Mouse (Mus musculus): Measurements from ENCODE around the gene Rasgef1b. TPM values are rescaled to one million over a fixed set of nuclear protein-coding genes. Genes with fewer than 3 reads are reported as not detected.
A peak's percentile ranks its signal among the peaks of the same experiment; 100 is the strongest.

Rasgef1b gene
- polyA plus RNA-seq, 1 experiment from 2014 or later = 3.6 TPM

DNA sequence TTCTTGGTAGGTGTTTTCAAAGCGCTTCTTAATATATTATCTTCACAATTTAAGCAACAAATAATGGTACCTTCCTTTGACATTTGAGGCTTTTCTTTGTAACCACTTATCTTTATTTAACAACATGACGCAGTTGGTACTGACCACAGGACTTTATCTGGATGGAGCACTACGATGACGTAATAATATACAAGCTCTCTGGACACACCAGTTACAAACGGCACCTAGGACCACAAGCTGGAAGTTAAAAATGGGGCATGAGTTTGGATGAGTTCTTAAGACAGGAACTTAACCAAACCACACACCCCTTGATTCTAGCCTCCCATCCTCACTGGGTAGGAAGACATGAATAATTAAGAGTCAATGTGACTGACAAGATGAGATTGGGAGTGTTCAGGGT lies 369.6 kb downstream of the Rasgef1b start:
- no peak for ATAC-seq
- no peak for TF ChIP-seq CTCF (IDR thresholded peaks at IDR 0.05; ENCODE audit: low read depth)
- Histone ChIP-seq H3K4me2 (replicated peaks; ENCODE audit: low read depth) (no peak overlapping the region), H3K4me3 (ENCODE audit: low read depth, low read length) (no peak overlapping the region), H3K4me1 (replicated peaks; ENCODE audit: control insufficient read depth, insufficient read depth, low read length) (peaks cover 4% of the 10 kb centered on the region; the same call in 1 of the 2 replicates), H3K9me3 (ENCODE audit: control insufficient read depth) (no peaks in the 10 kb centered on the region), H3K27me3 (replicated peaks; ENCODE audit: control insufficient read depth, insufficient read depth, low read length) (no peaks in the 10 kb centered on the region), H3K36me3 (ENCODE audit: control insufficient read depth, insufficient read depth) (no peaks in the 10 kb centered on the region), H3K9ac (ENCODE audit: low read depth, low read length) (no peak overlapping the region), H3K27ac (ENCODE audit: low read depth, low read length) (no peak overlapping the region)
- WGBS = 70% methylated on average over 5 of the region's 5 CpGs

DNA sequence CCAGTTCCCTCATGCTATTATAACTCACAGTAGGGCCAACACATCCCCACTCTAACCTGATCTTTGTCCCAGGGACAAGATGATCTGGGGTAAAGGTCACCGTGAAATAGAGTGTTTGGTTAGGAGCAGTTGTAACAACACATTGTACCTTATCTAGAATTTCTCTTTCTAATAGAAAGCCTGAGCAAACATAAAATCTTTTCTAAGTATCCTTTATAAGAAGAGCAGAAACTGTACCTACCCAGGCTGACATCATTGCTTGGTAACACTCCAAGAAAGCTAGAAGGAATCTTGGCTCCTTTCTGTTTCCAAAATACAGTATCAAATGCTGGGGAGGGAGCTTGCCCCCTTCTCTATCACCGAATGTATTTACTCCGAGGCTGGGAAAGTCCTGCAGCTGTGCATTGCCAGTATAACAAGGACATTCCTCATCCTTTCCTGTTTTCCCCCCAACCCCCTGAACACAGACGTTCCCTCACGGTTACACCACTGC lies 374.2 kb downstream of the Rasgef1b start:
- ATAC-seq = no peak
- 24% methylated on average over 5 of the region's 5 CpGs for WGBS
- no peak overlapping the region for H3K4me2 ChIP-seq (replicated peaks; ENCODE audit: low read depth)

GRCm38 (mm10) chr5:99350030-99350429 lies 378.8 kb downstream of the Rasgef1b start:
- no peaks in the 10 kb centered on the region for H3K36me3 ChIP-seq (ENCODE audit: control insufficient read depth, insufficient read depth)
- H3K4me3 ChIP-seq (ENCODE audit: low read depth, low read length) = no peak overlapping the region
- H3K27ac ChIP-seq (ENCODE audit: low read depth, low read length) = no peak overlapping the region
- no peaks in the 10 kb centered on the region for H3K27me3 ChIP-seq (replicated peaks; ENCODE audit: control insufficient read depth, insufficient read depth, low read length)
- no peak for TF ChIP-seq CTCF (IDR thresholded peaks at IDR 0.05; ENCODE audit: low read depth)
- ATAC-seq = no peak
- no peak overlapping the region for H3K9ac ChIP-seq (ENCODE audit: low read depth, low read length)
- no peak overlapping the region for H3K4me2 ChIP-seq (replicated peaks; ENCODE audit: low read depth)
- WGBS = 81% methylated on average over 4 of the region's 4 CpGs
- no peaks in the 10 kb centered on the region for H3K9me3 ChIP-seq (ENCODE audit: control insufficient read depth)
- peaks cover 4% of the 10 kb centered on the region; the same call in 1 of the 2 replicates for H3K4me1 ChIP-seq (replicated peaks; ENCODE audit: control insufficient read depth, insufficient read depth, low read length)

More for the DNA sequence above, 374.2 kb downstream of the Rasgef1b start:
- Histone ChIP-seq H3K9me3 (ENCODE audit: control insufficient read depth) (no peaks in the 10 kb centered on the region), H3K9ac (ENCODE audit: low read depth, low read length) (no peak overlapping the region), H3K27me3 (replicated peaks; ENCODE audit: control insufficient read depth, insufficient read depth, low read length) (no peaks in the 10 kb centered on the region), H3K4me1 (replicated peaks; ENCODE audit: control insufficient read depth, insufficient read depth, low read length) (peaks cover 4% of the 10 kb centered on the region; the same call in 1 of the 2 replicates), H3K4me3 (ENCODE audit: low read depth, low read length) (no peak overlapping the region), H3K36me3 (ENCODE audit: control insufficient read depth, insufficient read depth) (no peaks in the 10 kb centered on the region), H3K27ac (ENCODE audit: low read depth, low read length) (no peak overlapping the region)
- TF ChIP-seq CTCF (IDR thresholded peaks at IDR 0.05; ENCODE audit: low read depth) = no peak

GRCm38 (mm10) chr5:99348257-99348849 lies 380.5 kb downstream of the Rasgef1b start:
- 76% methylated on average over 8 of the region's 8 CpGs for WGBS
- ATAC-seq = no peak
- Histone ChIP-seq H3K27me3 (replicated peaks; ENCODE audit: control insufficient read depth, insufficient read depth, low read length) (no peaks in the 10 kb centered on the region), H3K4me2 (replicated peaks; ENCODE audit: low read depth) (no peak overlapping the region), H3K9me3 (ENCODE audit: control insufficient read depth) (no peaks in the 10 kb centered on the region), H3K27ac (ENCODE audit: low read depth, low read length) (no peak overlapping the region), H3K9ac (ENCODE audit: low read depth, low read length) (no peak overlapping the region), H3K4me3 (ENCODE audit: low read depth, low read length) (no peak overlapping the region), H3K4me1 (replicated peaks; ENCODE audit: control insufficient read depth, insufficient read depth, low read length) (no peaks in the 10 kb centered on the region), H3K36me3 (ENCODE audit: control insufficient read depth, insufficient read depth) (no peaks in the 10 kb centered on the region)
- no peak for TF ChIP-seq CTCF (IDR thresholded peaks at IDR 0.05; ENCODE audit: low read depth)

GRCm38 (mm10) chr5:99342527-99342926 lies 386.3 kb downstream of the Rasgef1b start:
- Histone ChIP-seq H3K9ac (ENCODE audit: low read depth, low read length) (no peak overlapping the region), H3K4me1 (replicated peaks; ENCODE audit: control insufficient read depth, insufficient read depth, low read length) (0 out of 2 replicates have a peak, but pooled peaks cover 3% of the 10 kb centered on the region), H3K4me2 (replicated peaks; ENCODE audit: low read depth) (no peak overlapping the region), H3K27ac (ENCODE audit: low read depth, low read length) (no peak overlapping the region), H3K27me3 (replicated peaks; ENCODE audit: control insufficient read depth, insufficient read depth, low read length) (no peaks in the 10 kb centered on the region), H3K4me3 (ENCODE audit: low read depth, low read length) (no peak overlapping the region), H3K9me3 (ENCODE audit: control insufficient read depth) (no peaks in the 10 kb centered on the region), H3K36me3 (ENCODE audit: control insufficient read depth, insufficient read depth) (no peaks in the 10 kb centered on the region)
- 96% methylated on average over 10 of the region's 10 CpGs for WGBS
- ATAC-seq = no peak
- TF ChIP-seq CTCF (IDR thresholded peaks at IDR 0.05; ENCODE audit: low read depth) = no peak

DNA sequence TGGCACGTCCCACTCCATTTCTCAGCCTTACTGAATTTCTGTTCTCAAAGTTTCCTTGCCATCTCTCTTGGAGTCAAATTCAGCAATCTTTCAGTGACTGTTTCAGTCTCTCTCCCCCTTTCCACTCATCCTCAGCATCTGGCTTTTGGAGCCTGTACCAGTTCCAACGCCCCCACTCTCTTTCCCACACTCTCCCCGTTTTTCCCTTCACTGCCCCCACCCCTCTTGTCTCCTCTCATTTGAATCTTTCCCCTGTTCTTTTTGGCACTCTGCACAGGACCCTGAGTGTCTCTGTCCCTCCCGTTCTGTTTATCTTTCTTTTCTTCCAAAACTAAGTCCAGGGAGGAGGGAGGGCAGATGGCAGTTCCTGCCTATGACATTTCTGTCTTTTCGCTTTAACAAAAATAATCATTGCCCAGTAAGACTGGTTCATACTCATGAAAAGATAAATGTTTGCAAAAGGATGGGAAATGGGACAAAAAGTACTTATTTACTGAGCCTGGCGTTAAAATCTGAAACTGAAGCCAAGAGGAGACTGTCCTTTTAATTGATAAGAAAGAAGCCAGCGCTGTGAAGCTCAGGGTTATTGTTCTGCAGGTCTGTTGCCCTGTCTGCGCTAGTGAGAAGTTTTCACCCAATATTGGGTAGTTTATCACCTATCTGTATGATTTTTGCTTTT lies 388.4 kb downstream of the Rasgef1b start:
- no peak for ATAC-seq
- Histone ChIP-seq H3K9ac (ENCODE audit: low read depth, low read length) (peak overlapping the region; percentile 26; the same call in 1 of the 2 replicates), H3K9me3 (ENCODE audit: control insufficient read depth) (no peaks in the 10 kb centered on the region), H3K27me3 (replicated peaks; ENCODE audit: control insufficient read depth, insufficient read depth, low read length) (no peaks in the 10 kb centered on the region), H3K4me2 (replicated peaks; ENCODE audit: low read depth) (peak overlapping the region; percentile 63; the same call in 1 of the 2 replicates), H3K4me3 (ENCODE audit: low read depth, low read length) (peak overlapping the region; percentile 17; the same call in 1 of the 2 replicates), H3K36me3 (ENCODE audit: control insufficient read depth, insufficient read depth) (no peaks in the 10 kb centered on the region), H3K4me1 (replicated peaks; ENCODE audit: control insufficient read depth, insufficient read depth, low read length) (0 out of 2 replicates have a peak, but pooled peaks cover 3% of the 10 kb centered on the region), H3K27ac (ENCODE audit: low read depth, low read length) (peak overlapping the region; percentile 35; the same call in 1 of the 2 replicates)
- no peak for TF ChIP-seq CTCF (IDR thresholded peaks at IDR 0.05; ENCODE audit: low read depth)
- WGBS = 71% methylated on average over 8 of the region's 8 CpGs
